Mouse (Mus musculus) liver, embryonic 14.5 days (tissue): ENCODE results near the gene Nedd9. TPM values are rescaled to one million over a fixed set of nuclear protein-coding genes. Genes with fewer than 3 reads are reported as not detected.

Experiments
- ATAC-seq: fragments of 200-750 bp; cut with Nextera tagmentation; 2 replicates; pipeline ENCODE4 v1.8.0; 2017; ENCODE audit warnings: moderate number of reproducible peaks, mild to moderate bottlenecking, moderate library complexity; ENCODE audit not compliant: insufficient read depth
- DNase-seq, 3 experiments: peaks; one replicate each; pipeline ENCODE4 v3.0.0-alpha.2; 2012 to 2013; ENCODE audit warnings: low read depth in 3 of 3, low spot score in 3 of 3
- H3K27ac ChIP-seq: fragments of 300-500 bp; sonication (generic); 2 replicates; pipeline ENCODE4 v1.5.1; 2014; ENCODE audit warnings: moderate library complexity, mild to moderate bottlenecking, control low read depth, inconsistent platforms
- H3K27me3 ChIP-seq: fragments of 300-500 bp; sonication (generic); 2 replicates; pipeline ENCODE4 v1.6.1; 2014; ENCODE audit warnings: mild to moderate bottlenecking, low read length, moderate library complexity; ENCODE audit not compliant: control insufficient read depth, insufficient read depth
- H3K36me3 ChIP-seq: fragments of 300-500 bp; sonication (generic); replicated peaks from 2 replicates; pipeline ENCODE4 v1.6.1; 2014; ENCODE audit warnings: low read depth; ENCODE audit not compliant: control insufficient read depth, insufficient read depth
- H3K4me1 ChIP-seq, 2 experiments: fragments of 200-500 bp in 1 of 2; fragments of 300-500 bp in 1 of 2; sonication (generic) in 1 of 2; replicated peaks; 2 replicates each; pipeline ENCODE4 v1.6.1; 2012 to 2014; ENCODE audit warnings: antibody characterized with exemption in 1 of 2, inconsistent platforms in 1 of 2, low read length in 1 of 2; ENCODE audit not compliant: control insufficient read depth in 2 of 2, insufficient read depth in 2 of 2
- H3K4me2 ChIP-seq: fragments of 300-500 bp; sonication (generic); 2 replicates; pipeline ENCODE4 v1.6.1; 2014; ENCODE audit warnings: low read depth, mild to moderate bottlenecking, control low read depth, moderate library complexity
- H3K4me3 ChIP-seq, 2 experiments: fragments of 200-500 bp in 1 of 2; fragments of 300-500 bp in 1 of 2; sonication (generic) in 1 of 2; 2 replicates each; pipeline ENCODE4 v1.5.1; 2012 to 2014; ENCODE audit warnings: low read depth in 2 of 2, low read length in 2 of 2, mild to moderate bottlenecking in 2 of 2, control low read depth in 1 of 2, inconsistent platforms in 1 of 2, moderate library complexity in 1 of 2; ENCODE audit not compliant: insufficient read depth in 1 of 2
- H3K9ac ChIP-seq: fragments of 300-500 bp; sonication (generic); replicated peaks from 2 replicates; pipeline ENCODE4 v1.6.1; 2014; ENCODE audit warnings: mild to moderate bottlenecking, control low read depth, moderate library complexity
- H3K9me3 ChIP-seq: fragments of 300-500 bp; sonication (generic); 2 replicates; pipeline ENCODE4 v1.6.1; 2016; ENCODE audit warnings: low read length, mixed read lengths; ENCODE audit not compliant: control insufficient read depth
- CTCF ChIP-seq: IDR thresholded peaks from 2 replicates; pipeline ENCODE4 v1.5.1; 2016; ENCODE audit warnings: antibody characterized with exemption, low read depth, control low read depth
- EP300 ChIP-seq: IDR thresholded peaks from 2 replicates; pipeline ENCODE4 v1.6.1; 2016; ENCODE audit warnings: antibody characterized with exemption, low read depth
- WGBS: fragments of 180-500 bp; shearing (Covaris S2); extraction: QIAGEN DNeasy Blood & Tissue Kit; methylation state at CpG from one replicate; pipeline ENCODE4 v1.1.7; 2014; ENCODE audit not compliant: insufficient replicate concordance; 5-methylcytosine and 5-hydroxymethylcytosine counted together
- polyA plus RNA-seq, 2 experiments: library from polyadenylated mRNA; depleted of rRNA in 1 of 2; stranded (reverse) in 1 of 2; unstranded in 1 of 2; fragments of >200 nt; fragmentation: Nextera tagmentation in 1 of 2; extraction: Ambion mirVana in 1 of 2; gene quantifications; 2 replicates each; pipeline versions ENCODE4 v1.2.1 to v1.2.3; 2012 to 2014

The Nedd9 gene
- polyA plus RNA-seq, 2 experiments = 1.2 to 2.7 TPM

DNA sequence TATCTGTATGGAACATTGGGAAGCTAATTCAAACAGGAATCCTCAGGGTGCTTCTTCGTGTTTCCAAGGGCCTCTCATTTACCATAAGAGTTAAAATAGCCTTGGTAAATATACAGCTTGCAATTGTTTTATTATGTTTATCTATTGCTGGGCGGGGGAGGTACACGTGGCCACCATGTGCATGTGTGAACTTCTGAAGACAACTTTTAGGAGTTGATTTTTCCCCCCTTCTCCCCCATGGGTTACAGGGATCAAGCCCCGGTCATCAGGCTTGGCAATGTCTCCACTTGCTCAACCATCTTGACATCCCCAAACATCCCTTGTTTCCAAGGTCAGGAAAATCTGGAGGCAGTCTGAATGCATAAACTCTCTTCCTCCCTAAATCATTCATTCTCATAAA is 25.1 kb upstream of the Nedd9 start:
- TF ChIP-seq CTCF = no peak
- TF ChIP-seq EP300 = no peak
- H3K27me3 ChIP-seq = no peaks in the 10 kb centered on the region
- no peak overlapping the region for H3K4me3 ChIP-seq
- no peak overlapping the region for H3K27ac ChIP-seq
- H3K4me1 ChIP-seq = no peaks in the 10 kb centered on the region
- no peaks in the 10 kb centered on the region for H3K36me3 ChIP-seq
- 60% methylated on average over 4 of the region's 4 CpGs for WGBS
- no peaks in the 10 kb centered on the region for H3K9me3 ChIP-seq
- no peak for DNase-seq
- H3K4me2 ChIP-seq = no peak overlapping the region
- no peak overlapping the region for H3K9ac ChIP-seq
- ATAC-seq = no peak

DNA sequence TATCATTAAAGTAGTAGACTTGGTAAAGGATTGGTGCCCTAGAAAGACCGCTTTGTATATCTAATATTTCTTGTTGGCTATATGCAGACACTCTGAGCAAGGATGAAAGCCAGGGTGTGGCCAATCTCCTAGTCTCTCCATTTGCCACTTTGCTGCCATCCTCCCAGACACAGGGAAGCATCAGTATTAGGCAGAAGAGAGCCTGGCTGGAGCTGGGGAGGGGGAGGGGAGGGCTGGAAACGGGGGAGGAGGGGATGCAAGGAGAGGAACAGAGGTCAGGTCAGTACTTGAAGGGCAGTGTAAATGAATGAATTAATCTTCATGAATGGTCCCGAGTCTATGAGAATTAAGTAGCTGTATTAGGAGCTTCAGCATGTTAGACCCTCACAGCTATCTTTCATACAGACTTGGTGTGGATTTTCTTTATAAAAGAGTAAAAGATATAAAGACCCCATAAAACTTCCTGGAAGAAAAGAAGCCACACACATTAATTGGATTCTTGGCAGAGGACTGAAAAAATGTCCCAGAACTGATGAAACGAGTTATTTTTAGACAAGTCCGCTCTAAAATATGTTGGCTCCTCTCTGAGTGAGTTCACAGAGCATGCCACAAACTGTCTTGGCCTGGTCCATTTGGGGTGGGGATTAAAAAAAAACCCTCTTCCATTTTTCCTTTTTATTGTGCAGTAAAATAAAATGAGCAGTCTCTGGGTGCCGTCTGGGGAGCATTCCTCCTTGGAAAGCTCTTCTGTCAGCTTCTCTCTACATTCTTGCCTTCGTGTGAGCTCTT is 23.7 kb upstream of the Nedd9 start:
- ATAC-seq (no peak), DNase-seq (no peak)
- Histone ChIP-seq H3K4me1 (no peaks in the 10 kb centered on the region), H3K27ac (no peak overlapping the region), H3K4me2 (no peak overlapping the region), H3K4me3 (no peak overlapping the region), H3K9me3 (no peaks in the 10 kb centered on the region), H3K36me3 (no peaks in the 10 kb centered on the region), H3K27me3 (no peaks in the 10 kb centered on the region), H3K9ac (no peak overlapping the region)
- TF ChIP-seq CTCF = no peak
- WGBS = 50% methylated on average over 7 of the region's 7 CpGs

DNA sequence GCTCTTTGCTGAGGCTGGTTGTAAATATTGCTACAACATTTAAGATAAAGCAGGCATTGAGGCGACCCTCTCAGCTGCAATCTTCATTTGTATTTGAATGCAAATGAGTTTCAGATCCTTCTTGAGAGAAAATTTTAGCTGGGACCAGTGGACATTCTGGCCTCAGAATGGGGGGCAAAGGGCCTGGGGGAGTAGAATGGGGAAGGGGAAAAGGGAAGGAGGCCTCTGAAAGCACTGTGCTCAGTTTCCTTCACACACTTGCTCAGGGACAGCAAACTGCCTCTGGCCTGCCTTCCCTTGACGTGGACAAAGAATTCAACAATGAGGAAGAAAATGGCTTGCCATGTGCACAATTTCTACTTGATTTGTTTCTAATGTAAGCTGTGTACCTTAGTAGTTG is 18.4 kb upstream of the Nedd9 start:
- H3K9ac ChIP-seq = no peak overlapping the region
- no peaks in the 10 kb centered on the region for H3K36me3 ChIP-seq
- 41% methylated on average over 2 of the region's 2 CpGs for WGBS
- H3K9me3 ChIP-seq = no peaks in the 10 kb centered on the region
- no peak overlapping the region for H3K27ac ChIP-seq
- no peak overlapping the region for H3K4me2 ChIP-seq
- no peaks in the 10 kb centered on the region for H3K4me1 ChIP-seq
- DNase-seq (no peak), ATAC-seq (no peak)
- no peak overlapping the region for H3K4me3 ChIP-seq
- H3K27me3 ChIP-seq = no peaks in the 10 kb centered on the region
- TF ChIP-seq EP300 (no peak), CTCF (no peak)

DNA sequence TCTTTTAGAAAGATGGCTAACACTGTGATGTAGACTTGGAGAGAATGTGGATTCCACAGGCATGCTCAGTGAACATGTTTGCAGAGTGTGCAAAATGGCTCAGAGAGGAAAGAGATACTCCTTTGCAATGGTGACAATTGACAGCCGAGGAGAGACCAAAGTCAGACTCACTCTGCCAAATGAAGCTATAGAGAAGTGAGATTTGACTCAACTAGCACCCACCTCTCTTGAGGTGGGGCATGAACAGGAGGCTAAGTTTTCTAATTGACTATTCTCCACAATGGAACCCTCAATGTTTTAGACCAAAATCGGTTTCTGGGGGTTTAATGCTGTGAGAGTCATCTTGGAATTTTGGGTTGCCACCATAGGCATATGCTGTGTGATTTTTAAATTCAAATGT is 17.8 kb upstream of the Nedd9 start:
- Histone ChIP-seq H3K27ac (no peak overlapping the region), H3K9me3 (no peaks in the 10 kb centered on the region), H3K4me3 (no peak overlapping the region), H3K4me2 (no peak overlapping the region), H3K36me3 (no peaks in the 10 kb centered on the region), H3K4me1 (no peaks in the 10 kb centered on the region), H3K27me3 (no peaks in the 10 kb centered on the region), H3K9ac (no peak overlapping the region)
- DNase-seq (no peak), ATAC-seq (no peak)
- WGBS = 42% methylated on average over 2 of the region's 2 CpGs
- TF ChIP-seq EP300 (no peak), CTCF (no peak)

DNA sequence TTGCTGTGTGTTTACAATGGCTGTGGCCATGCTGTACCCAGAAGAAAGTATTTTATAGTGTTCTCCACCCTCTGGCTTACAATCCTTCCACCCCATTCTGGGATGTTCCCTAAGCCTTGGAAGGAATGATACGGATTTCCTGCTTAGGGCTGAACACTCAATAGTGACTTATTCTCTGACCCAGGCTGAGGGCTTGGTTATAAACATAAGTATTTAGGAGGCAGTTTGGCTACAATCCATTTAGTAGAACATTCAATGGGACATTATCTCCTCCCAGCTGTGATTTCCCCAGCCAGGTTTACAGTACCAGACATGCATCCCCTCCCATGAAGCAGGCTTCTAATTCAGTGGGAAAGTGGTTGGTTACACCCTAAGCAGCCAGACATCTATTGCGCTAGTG is 17.3 kb upstream of the Nedd9 start:
- no peaks in the 10 kb centered on the region for H3K27me3 ChIP-seq
- no peak overlapping the region for H3K4me3 ChIP-seq
- H3K36me3 ChIP-seq = no peaks in the 10 kb centered on the region
- WGBS = 47% methylated on average over 2 of the region's 2 CpGs
- TF ChIP-seq EP300 (no peak), CTCF (no peak)
- H3K4me1 ChIP-seq = no peaks in the 10 kb centered on the region
- H3K9me3 ChIP-seq = no peaks in the 10 kb centered on the region
- H3K9ac ChIP-seq = no peak overlapping the region
- no peak for DNase-seq
- H3K27ac ChIP-seq = no peak overlapping the region
- H3K4me2 ChIP-seq = no peak overlapping the region
- no peak for ATAC-seq
